Mouse (Mus musculus): ENCODE results near the gene Neurod2. TPM values are rescaled to one million over a fixed set of nuclear protein-coding genes. Genes with fewer than 3 reads are reported as not detected.
A peak's percentile ranks its signal among the peaks of the same experiment; 100 is the strongest.

Gene Neurod2
- polyA plus RNA-seq, 1 experiment from 2014 or later: 0.13 TPM

DNA sequence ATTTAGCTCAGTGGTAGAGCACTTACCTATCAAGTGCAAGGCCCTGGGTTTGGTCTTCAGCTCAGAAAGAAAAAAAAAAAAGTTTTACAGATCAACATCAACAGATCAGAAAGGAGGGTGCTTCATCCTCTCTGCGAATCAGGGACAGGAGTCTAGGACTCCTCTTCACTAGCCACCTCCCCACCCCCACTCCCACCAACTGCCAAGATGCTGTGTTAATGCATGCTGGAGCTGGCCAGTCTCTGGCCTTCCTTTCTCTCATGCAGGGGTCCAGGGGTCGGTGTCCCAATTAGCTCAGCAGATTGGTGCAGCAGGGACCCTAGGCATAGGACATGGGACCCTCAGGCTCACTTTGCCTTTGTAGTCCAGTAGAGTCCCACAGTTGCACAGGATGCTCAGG, 41.1 kb upstream of the Neurod2 start:
- Histone ChIP-seq H3K4me3 (ENCODE audit: low read depth, low read length) (no peak overlapping the region), H3K9me3 (replicated peaks; ENCODE audit: control insufficient read depth, low read length) (no peaks in the 10 kb centered on the region), H3K4me2 (ENCODE audit: low read depth, low read length) (no peak overlapping the region), H3K27me3 (ENCODE audit: control insufficient read depth, insufficient read depth, low read length) (no peaks in the 10 kb centered on the region), H3K27ac (replicated peaks; ENCODE audit: low read depth, low read length) (no peak overlapping the region), H3K36me3 (replicated peaks; ENCODE audit: control insufficient read depth, insufficient read depth, low read depth, low read length) (no peaks in the 10 kb centered on the region), H3K4me1 (ENCODE audit: control insufficient read depth, insufficient read depth, low read length) (no peaks in the 10 kb centered on the region), H3K9ac (replicated peaks; ENCODE audit: low read length) (no peak overlapping the region)
- ATAC-seq (replicated peaks; ENCODE audit: insufficient number of reproducible peaks, low FRiP score, low TSS enrichment, low read depth): no peak
- no peak for DNase-seq (ENCODE audit: low spot score)
- 72% methylated on average over 2 of the region's 2 CpGs for WGBS

DNA sequence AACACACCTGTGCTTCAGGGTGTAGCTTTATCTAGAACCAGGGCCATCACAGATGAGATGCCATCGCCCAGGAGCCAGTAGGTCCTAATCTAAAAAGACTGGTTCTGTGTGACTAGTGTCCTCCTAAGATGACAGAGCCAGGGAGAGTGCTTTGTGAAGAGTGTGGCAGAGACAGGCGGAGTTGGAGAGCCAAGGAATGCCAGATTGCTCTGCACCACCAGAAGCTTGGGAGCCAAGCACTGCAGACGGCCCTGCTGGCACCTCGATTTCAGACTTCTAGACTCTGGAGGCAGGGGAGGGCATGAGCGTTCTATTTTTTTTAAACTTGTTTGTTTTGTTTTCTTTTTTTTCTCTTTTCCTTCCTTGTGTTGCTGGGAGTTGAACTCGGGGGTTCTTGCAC, 39.9 kb upstream of the Neurod2 start:
- no peaks in the 10 kb centered on the region for H3K27me3 ChIP-seq (ENCODE audit: control insufficient read depth, insufficient read depth, low read length)
- no peak overlapping the region for H3K9ac ChIP-seq (replicated peaks; ENCODE audit: low read length)
- H3K4me1 ChIP-seq (ENCODE audit: control insufficient read depth, insufficient read depth, low read length): no peaks in the 10 kb centered on the region
- no peak overlapping the region for H3K4me2 ChIP-seq (ENCODE audit: low read depth, low read length)
- ATAC-seq (replicated peaks; ENCODE audit: insufficient number of reproducible peaks, low FRiP score, low TSS enrichment, low read depth) (no peak), DNase-seq (ENCODE audit: low spot score) (no peak)
- H3K27ac ChIP-seq (replicated peaks; ENCODE audit: low read depth, low read length): no peak overlapping the region
- H3K9me3 ChIP-seq (replicated peaks; ENCODE audit: control insufficient read depth, low read length): no peaks in the 10 kb centered on the region
- no peaks in the 10 kb centered on the region for H3K36me3 ChIP-seq (replicated peaks; ENCODE audit: control insufficient read depth, insufficient read depth, low read depth, low read length)
- WGBS: 86% methylated on average over 6 of the region's 6 CpGs
- H3K4me3 ChIP-seq (ENCODE audit: low read depth, low read length): no peak overlapping the region

DNA sequence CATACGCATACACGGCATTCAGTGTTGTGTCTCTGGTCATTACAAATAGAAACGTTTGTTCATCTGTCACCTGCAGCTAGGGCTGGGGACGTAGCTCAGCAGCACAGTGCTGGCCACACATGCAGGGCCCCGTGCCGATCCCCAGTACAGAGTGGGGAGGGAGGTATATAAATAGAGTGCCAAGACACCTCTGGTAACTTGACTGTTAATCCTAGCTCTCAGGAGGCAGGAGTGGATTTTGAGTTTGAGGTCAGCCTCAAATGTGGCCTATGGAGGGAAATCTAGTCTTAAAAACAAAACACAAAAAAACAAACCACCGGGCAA, 38.4 kb upstream of the Neurod2 start:
- H3K4me1 ChIP-seq (ENCODE audit: control insufficient read depth, insufficient read depth, low read length): no peaks in the 10 kb centered on the region
- ATAC-seq (replicated peaks; ENCODE audit: insufficient number of reproducible peaks, low FRiP score, low TSS enrichment, low read depth) (no peak), DNase-seq (ENCODE audit: low spot score) (no peak)
- no peaks in the 10 kb centered on the region for H3K27me3 ChIP-seq (ENCODE audit: control insufficient read depth, insufficient read depth, low read length)
- WGBS: 85% methylated on average over 7 of the region's 7 CpGs
- no peaks in the 10 kb centered on the region for H3K36me3 ChIP-seq (replicated peaks; ENCODE audit: control insufficient read depth, insufficient read depth, low read depth, low read length)
- H3K4me2 ChIP-seq (ENCODE audit: low read depth, low read length): no peak overlapping the region
- no peaks in the 10 kb centered on the region for H3K9me3 ChIP-seq (replicated peaks; ENCODE audit: control insufficient read depth, low read length)
- no peak overlapping the region for H3K27ac ChIP-seq (replicated peaks; ENCODE audit: low read depth, low read length)
- no peak overlapping the region for H3K4me3 ChIP-seq (ENCODE audit: low read depth, low read length)
- H3K9ac ChIP-seq (replicated peaks; ENCODE audit: low read length): no peak overlapping the region

DNA sequence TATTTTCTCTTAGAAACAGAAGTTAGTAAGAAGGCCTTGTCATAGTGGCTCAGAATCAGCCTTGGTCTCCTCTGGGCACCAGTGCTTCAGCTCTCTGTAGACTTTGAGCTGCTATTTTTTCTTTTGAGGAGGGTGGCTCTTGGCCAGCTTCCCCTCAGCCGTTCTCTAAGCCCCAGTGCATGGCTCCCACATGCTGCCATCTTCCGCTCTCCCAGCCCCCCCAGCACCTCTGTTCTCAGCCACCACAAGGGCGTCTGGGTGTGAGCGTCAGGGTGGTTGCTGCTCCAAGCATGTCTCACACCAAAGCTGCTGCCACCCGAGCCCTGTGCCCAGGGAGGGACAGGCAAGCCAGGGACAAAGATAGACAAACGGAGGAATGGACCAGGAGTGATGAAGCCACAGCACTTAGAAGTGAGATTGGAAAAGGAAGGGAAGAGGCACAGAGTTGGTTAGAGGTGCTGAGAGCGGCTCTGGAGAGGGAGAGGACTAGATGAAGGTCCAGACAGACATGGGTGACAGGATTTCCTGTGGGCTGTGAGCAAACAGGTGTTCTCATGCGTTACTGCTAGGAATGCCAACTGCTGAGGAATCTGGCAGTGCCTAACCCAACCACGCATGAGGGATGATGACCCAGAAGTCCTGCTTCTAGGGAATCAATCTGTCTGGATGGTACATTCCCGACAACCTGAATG, 37.9 kb upstream of the Neurod2 start:
- Histone ChIP-seq H3K4me1 (ENCODE audit: control insufficient read depth, insufficient read depth, low read length) (no peaks in the 10 kb centered on the region), H3K9me3 (replicated peaks; ENCODE audit: control insufficient read depth, low read length) (no peaks in the 10 kb centered on the region), H3K27ac (replicated peaks; ENCODE audit: low read depth, low read length) (no peak overlapping the region), H3K4me3 (ENCODE audit: low read depth, low read length) (no peak overlapping the region), H3K36me3 (replicated peaks; ENCODE audit: control insufficient read depth, insufficient read depth, low read depth, low read length) (no peaks in the 10 kb centered on the region), H3K27me3 (ENCODE audit: control insufficient read depth, insufficient read depth, low read length) (no peaks in the 10 kb centered on the region), H3K4me2 (ENCODE audit: low read depth, low read length) (no peak overlapping the region), H3K9ac (replicated peaks; ENCODE audit: low read length) (no peak overlapping the region)
- ATAC-seq (replicated peaks; ENCODE audit: insufficient number of reproducible peaks, low FRiP score, low TSS enrichment, low read depth): no peak
- 80% methylated on average over 10 of the region's 10 CpGs for WGBS
- no peak for DNase-seq (ENCODE audit: low spot score)

DNA sequence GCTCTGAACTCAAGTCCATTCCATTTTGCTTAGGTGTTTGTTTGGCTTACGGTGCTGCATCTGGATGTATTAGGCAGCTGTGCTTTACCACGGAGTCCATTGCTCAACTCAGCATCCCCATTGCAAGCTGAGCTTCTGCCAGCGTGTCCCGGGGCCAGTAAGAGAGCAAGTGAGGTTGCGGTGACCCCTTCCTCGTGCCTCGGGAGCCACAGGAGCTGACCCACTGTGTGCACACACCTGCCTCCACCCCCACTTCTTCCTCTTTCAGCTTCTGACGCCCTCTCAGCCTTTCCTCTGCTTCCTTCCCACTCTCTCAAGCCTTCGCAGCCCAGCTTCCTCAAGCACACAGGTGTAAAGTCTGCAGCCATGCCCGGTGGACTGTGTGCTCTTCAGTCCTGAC, 36.8 kb upstream of the Neurod2 start:
- Histone ChIP-seq H3K9ac (replicated peaks; ENCODE audit: low read length) (no peak overlapping the region), H3K4me1 (ENCODE audit: control insufficient read depth, insufficient read depth, low read length) (no peaks in the 10 kb centered on the region; the same call in 1 of the 2 replicates), H3K36me3 (replicated peaks; ENCODE audit: control insufficient read depth, insufficient read depth, low read depth, low read length) (no peaks in the 10 kb centered on the region), H3K4me3 (ENCODE audit: low read depth, low read length) (no peak overlapping the region), H3K27me3 (ENCODE audit: control insufficient read depth, insufficient read depth, low read length) (no peaks in the 10 kb centered on the region), H3K27ac (replicated peaks; ENCODE audit: low read depth, low read length) (no peak overlapping the region), H3K4me2 (ENCODE audit: low read depth, low read length) (no peak overlapping the region), H3K9me3 (replicated peaks; ENCODE audit: control insufficient read depth, low read length) (no peaks in the 10 kb centered on the region)
- DNase-seq (ENCODE audit: low spot score): no peak
- no peak for ATAC-seq (replicated peaks; ENCODE audit: insufficient number of reproducible peaks, low FRiP score, low TSS enrichment, low read depth)
- 81% methylated on average over 10 of the region's 10 CpGs for WGBS

DNA sequence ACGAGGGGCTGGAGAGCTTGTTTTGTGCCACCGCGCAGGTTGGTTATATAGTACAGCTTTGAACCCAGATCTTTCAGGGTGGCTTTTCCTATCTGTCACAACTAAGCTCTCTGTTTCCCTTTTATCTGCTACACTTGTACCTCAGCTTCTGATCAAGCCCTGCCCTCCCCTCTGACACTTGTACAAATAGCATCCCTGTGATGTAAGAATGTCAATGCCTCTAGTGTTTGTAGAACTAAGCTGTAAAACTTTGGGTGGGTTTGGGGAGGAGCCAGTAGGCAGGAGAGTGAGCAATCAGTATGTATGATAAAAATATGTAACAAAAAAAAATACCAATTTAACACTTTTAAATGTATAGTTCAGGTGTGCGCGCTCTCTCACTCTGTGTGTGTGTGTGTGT, 35.0 kb upstream of the Neurod2 start:
- Histone ChIP-seq H3K4me1 (ENCODE audit: control insufficient read depth, insufficient read depth, low read length) (peaks cover 5% of the 10 kb centered on the region), H3K9me3 (replicated peaks; ENCODE audit: control insufficient read depth, low read length) (no peaks in the 10 kb centered on the region), H3K27ac (replicated peaks; ENCODE audit: low read depth, low read length) (no peak overlapping the region), H3K9ac (replicated peaks; ENCODE audit: low read length) (no peak overlapping the region), H3K4me3 (ENCODE audit: low read depth, low read length) (no peak overlapping the region), H3K4me2 (ENCODE audit: low read depth, low read length) (no peak overlapping the region), H3K27me3 (ENCODE audit: control insufficient read depth, insufficient read depth, low read length) (no peaks in the 10 kb centered on the region), H3K36me3 (replicated peaks; ENCODE audit: control insufficient read depth, insufficient read depth, low read depth, low read length) (no peaks in the 10 kb centered on the region)
- ATAC-seq (replicated peaks; ENCODE audit: insufficient number of reproducible peaks, low FRiP score, low TSS enrichment, low read depth) (no peak), DNase-seq (ENCODE audit: low spot score) (no peak)
- WGBS: 90% methylated on average over 5 of the region's 5 CpGs

DNA sequence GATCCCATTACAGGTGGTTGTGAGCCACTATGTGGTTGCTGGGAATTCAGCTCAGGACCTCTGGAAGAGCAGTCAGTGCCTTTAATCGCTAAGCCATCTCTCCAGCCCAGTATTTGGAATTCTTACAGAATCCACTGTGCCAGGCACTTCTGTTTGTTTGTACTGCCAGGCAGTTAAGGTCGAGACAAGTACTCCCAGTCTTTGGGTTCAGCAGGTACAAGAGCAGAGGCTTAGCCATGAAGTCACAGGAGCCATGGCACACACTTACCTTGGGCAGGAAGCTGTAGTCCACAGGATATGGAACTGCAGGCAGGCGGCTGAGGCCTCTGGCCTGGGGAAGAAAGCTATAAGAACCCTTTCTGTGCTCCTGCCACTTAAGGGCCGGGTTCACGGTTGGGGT, 34.4 kb upstream of the Neurod2 start:
- no peak overlapping the region for H3K9ac ChIP-seq (replicated peaks; ENCODE audit: low read length)
- H3K4me3 ChIP-seq (ENCODE audit: low read depth, low read length): no peak overlapping the region
- WGBS: 81% methylated on average over 5 of the region's 5 CpGs
- H3K4me2 ChIP-seq (ENCODE audit: low read depth, low read length): no peak overlapping the region
- DNase-seq (ENCODE audit: low spot score) (no peak), ATAC-seq (replicated peaks; ENCODE audit: insufficient number of reproducible peaks, low FRiP score, low TSS enrichment, low read depth) (no peak)
- H3K36me3 ChIP-seq (replicated peaks; ENCODE audit: control insufficient read depth, insufficient read depth, low read depth, low read length): no peaks in the 10 kb centered on the region
- no peaks in the 10 kb centered on the region for H3K9me3 ChIP-seq (replicated peaks; ENCODE audit: control insufficient read depth, low read length)
- H3K4me1 ChIP-seq (ENCODE audit: control insufficient read depth, insufficient read depth, low read length): peaks cover 7% of the 10 kb centered on the region
- H3K27ac ChIP-seq (replicated peaks; ENCODE audit: low read depth, low read length): no peak overlapping the region
- H3K27me3 ChIP-seq (ENCODE audit: control insufficient read depth, insufficient read depth, low read length): no peaks in the 10 kb centered on the region

DNA sequence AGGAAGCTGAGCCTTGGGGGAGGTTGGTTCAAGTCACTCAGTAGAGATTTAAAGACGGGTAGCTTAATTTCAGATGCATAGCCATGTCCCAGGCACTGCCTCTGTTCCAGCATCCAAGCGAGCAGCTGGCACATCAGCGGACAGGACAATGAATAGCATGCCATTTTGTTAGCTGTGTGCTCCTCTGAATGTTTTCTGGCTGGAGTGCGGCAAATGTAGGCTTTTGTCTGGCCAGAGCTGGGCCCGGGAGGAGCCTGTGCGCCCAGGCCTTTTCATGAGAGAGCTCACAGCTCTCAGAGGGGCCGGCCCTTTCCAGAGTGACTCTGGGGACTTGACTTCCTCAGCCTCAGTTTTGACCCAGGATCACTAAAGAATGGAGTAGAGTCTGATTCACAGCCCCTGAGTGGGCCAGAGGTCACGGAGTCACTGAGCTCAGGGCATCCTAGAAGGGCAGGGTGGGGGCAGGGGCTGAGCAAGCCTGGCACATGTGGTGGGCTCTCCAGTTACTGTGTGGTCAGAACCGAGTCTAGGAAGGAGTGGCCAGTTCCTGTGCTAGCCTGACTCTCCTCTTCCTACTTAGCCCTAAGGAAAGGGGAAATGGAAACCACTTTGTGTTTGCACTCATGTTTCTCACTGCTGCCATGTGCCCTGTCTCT, 31.5 kb upstream of the Neurod2 start:
- Histone ChIP-seq H3K27me3 (ENCODE audit: control insufficient read depth, insufficient read depth, low read length) (no peaks in the 10 kb centered on the region), H3K9me3 (replicated peaks; ENCODE audit: control insufficient read depth, low read length) (no peaks in the 10 kb centered on the region), H3K36me3 (replicated peaks; ENCODE audit: control insufficient read depth, insufficient read depth, low read depth, low read length) (no peaks in the 10 kb centered on the region), H3K4me1 (ENCODE audit: control insufficient read depth, insufficient read depth, low read length) (peaks cover 7% of the 10 kb centered on the region), H3K4me3 (ENCODE audit: low read depth, low read length) (no peak overlapping the region), H3K4me2 (ENCODE audit: low read depth, low read length) (0 out of 2 replicates have a peak overlapping the region, but pooled peaks have one; percentile 4), H3K9ac (replicated peaks; ENCODE audit: low read length) (peak overlapping the region; percentile 37), H3K27ac (replicated peaks; ENCODE audit: low read depth, low read length) (0 out of 2 replicates have a peak overlapping the region, but pooled peaks have one; percentile 13)
- WGBS: 32% methylated on average over 9 of the region's 9 CpGs
- no peak for DNase-seq (ENCODE audit: low spot score)
- ATAC-seq (replicated peaks; ENCODE audit: insufficient number of reproducible peaks, low FRiP score, low TSS enrichment, low read depth): no peak
